Mouse (Mus musculus) spleen, adult 18-20 months (tissue): Measurements from ENCODE around the gene Frmpd2.

Source experiments
- DNase-seq, 2 experiments: peaks; one replicate each; pipeline ENCODE4 v3.0.0; 2022; ENCODE audit warnings: mixed read lengths in 2 of 2

Frmpd2 gene

DNA sequence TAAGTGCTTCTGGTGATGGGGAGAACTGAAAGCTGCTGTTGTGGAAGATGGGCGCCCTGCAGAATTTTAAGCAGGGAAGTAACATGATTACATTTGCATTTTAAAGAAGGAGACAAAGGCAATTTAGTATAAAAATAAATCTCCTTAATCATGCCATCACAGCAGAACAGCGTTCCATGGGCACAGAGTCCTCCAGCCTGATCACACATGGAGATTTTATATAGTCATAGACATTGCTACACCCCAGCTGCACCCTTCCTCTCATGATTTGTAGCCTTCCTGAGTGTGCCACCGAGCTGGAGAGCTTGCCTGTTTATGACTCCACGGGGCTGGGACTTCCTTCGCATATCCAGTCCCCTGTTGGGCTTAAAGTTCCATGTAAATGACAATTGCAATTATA is 42.4 kb downstream of the Frmpd2 start:
- DNase-seq: no peak

DNA sequence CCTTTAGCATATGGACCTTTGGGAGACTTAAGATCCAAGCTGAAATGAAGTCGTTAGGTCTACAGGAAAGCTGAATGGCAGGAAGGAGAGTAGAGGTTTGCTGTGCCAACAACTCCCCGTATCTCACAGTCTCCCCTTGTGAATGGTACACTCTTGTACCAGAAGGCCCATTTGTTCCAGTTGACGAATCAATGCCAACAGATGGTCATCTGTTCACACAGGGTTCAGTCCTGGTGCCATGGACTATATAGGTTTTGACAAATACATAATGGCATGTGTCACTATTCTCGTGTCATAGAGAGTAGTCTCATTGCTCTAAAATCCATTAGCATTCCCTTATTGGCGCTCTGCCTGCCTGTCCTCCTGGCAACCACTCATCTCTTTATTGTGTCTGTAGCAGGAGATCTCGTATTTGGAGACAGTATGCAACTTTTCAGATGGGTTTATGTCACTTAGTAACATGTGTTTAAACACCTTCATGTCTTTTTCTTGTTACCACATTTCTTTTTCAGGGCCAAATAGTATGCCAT is 43.3 kb downstream of the Frmpd2 start:
- no peak for DNase-seq

DNA sequence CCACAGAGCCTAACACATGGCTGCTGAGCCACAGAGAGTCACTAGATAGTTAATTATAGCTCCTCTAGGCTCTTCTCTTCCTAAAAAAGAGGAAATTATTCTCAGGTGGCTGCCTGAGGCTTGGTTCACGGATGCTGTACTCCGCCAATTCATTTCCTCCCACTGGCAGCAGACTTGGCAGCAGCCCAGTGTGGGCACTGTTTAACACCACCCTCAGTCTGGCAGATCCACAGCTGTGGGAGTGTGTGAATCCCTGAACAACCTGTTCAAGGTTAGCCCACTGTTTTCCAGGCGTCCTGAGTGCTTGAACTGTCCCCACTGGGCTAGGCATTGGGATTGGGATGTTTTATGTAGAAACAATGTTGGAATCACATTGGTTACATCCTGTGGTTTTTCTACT is 50.0 kb downstream of the Frmpd2 start:
- DNase-seq: no peak

DNA sequence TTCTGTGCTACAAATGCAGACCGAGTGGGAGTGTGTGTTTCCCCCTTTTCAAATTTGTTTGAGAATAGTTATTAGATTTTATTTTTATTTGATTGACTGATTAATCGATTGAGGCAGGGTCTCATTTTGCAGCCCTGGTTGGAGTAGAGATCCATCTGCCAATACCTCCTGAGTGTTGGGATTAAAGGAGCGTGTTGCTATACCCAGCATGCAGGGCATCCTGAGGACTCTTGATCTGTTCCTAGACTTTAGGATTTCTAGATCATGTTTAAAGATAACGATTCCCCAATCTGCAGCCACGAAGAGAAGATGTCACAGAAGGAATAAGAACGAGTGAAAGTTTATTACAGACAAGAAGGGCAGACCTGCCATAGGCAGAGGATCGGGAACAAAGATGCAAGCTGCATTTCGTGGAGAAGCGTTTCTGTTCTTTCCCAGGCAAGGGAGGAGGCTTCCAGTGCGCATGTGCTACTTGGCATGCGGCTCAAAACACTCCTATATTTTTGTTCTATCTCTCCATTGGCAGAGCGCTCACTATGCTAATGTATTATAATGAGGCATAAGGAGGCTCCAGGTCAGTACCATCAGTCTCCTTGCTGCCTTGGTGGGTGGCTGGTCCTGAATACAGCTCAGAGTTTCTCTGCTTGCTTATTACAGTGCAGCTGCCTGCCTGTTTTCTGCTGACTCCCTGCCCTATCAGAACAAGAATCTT is 53.9 kb downstream of the Frmpd2 start:
- no peak for DNase-seq

DNA sequence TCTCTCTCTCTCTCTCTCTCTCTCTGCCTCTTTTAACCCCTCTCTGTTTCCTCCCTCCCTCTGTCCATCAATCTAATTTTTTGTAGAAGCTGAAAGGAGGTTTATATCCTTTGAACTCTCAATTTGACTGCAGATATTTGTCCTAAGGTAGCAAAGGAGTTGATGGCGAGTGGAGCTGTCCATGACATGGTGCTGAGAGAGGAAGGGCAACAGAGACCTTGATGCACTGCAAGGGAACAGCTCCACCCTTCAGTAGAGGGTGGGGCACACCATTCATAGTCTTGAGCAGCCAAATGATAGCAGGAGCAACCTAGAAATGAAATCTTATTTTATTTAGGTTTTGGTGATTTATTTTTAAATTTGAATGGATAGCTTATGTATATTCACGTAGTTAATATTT is 55.1 kb downstream of the Frmpd2 start:
- no peak for DNase-seq

DNA sequence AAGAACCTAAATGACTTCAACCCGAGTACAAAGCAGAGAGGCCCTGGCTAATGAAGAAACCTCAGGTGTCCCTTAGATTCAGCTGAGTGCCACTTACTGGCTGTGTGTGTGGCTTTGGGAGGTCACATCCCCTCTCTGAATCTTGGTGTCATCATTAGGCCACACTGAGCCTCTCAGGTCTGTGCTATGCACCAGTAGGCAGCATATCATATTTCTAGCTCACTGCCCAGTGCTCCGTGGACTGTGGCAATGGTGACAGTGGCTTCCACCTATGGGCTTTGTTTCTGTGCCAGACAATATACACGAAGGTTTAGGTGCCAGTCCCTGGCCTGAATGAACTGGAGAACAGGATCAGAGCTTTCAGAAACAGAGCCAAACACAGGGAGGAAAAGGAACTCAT is 56.4 kb downstream of the Frmpd2 start:
- no peak for DNase-seq

DNA sequence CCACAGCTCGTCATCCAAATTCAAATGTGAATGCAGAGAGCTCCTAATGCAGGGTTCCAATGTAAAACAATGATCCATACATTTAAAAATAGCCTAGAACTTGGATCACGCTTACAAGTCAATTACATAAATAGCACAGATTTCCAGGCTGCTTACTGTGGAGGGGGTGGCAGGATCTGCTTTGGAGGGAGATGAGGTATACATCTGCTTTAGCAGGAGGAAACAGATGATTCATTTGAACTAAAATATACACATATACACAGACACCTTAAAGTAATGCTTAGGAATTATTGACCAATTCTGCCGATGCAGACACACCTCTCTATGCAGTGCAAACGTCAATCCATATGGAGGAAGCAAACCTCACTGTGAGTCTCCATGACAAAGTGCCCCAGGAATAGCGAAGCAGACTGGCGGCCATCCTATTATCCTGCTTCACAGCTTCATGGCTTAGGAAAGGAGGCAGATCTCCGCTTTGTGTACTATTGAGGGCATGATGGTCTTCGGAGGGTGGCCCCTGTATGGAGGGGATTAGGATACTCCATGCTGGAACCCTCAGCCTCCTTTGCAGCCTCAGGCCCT is 59.9 kb downstream of the Frmpd2 start:
- no peak for DNase-seq

DNA sequence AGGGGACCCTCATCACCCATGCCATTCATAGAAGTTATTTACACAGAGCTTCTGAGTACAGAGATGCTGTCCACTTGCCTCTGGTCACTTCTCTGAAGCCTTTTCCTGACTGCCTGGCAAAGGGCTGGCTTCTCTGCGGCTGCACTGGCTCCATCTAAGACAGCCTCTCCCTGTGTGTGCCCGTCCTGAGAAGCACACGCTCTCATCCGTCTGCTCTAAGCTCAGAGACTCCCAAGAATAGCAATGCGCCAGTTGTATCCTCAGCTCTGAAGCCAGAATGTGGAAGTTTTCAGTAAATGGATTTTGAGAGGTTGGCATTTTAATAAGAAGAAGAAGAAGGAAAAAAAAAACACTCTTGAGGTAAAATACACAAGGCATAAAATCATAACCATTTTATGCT is 61.3 kb downstream of the Frmpd2 start:
- DNase-seq: no peak

DNA sequence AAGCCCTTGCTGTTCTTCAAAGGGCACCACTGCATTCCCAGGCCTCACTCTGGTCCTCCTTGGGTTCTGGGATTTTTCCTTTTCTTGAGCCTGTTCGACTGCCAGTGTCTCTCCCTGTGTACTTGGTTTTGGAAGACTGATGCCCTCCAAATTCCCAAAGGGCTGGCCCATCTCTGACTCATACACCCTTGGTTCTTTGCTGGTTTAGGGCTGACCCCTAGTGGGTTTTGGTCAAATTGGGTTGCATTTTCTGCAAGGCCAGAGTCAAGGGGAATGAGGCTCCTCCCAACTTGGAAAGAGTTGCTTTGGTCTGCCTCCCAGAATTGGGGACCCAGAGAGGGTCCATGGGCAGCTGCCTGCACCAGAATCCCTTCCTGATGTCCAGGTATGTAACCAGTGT is 62.0 kb downstream of the Frmpd2 start:
- DNase-seq: no peak

DNA sequence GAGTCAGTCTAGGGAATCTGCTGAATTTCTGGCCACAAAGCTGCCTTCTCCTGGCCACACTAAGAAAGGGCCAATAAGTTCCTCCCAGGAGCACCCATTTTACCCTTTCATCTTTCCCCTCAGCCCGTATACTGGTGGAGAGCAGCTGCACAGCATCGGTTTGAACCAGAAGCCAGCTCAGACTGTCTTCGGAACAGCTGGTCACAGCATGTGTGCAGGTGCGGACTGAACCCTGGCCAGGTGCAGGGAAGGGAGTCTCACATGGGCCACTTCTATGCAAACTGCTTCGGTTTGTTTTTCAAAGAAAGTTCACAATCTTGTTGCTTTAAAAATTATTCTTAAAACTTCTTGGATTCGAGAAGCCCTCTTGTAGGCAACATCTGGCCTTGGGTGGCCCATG is 63.8 kb downstream of the Frmpd2 start:
- no peak for DNase-seq

DNA sequence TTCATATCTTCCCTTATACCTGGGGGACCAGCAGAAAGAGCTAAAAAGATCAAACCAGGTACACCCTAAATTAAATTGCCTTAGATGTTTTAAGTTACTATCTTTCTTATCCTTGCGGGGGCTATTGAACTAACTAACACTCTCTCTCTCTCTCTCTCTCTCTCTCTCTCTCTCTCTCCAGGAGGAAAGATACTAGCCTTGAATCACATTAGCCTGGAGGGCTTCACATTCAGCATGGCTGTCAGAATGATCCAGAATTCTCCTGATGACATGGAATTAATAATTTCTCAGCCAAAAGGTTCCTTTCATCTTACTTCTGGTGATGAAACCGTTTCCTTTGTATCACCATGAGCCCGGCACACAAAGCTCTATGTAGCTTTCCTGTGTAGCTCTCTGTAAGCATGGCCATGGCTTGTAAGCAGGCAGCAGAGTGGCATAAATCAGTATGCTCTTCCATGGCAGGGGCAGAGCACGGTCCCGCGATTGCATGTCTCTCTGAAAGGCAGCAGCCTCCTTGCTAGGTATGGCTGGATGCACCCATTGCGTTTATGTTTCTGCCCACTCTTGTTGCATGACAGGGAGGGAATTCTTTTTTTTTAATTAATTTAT is 68.2 kb downstream of the Frmpd2 start:
- DNase-seq: no peak

DNA sequence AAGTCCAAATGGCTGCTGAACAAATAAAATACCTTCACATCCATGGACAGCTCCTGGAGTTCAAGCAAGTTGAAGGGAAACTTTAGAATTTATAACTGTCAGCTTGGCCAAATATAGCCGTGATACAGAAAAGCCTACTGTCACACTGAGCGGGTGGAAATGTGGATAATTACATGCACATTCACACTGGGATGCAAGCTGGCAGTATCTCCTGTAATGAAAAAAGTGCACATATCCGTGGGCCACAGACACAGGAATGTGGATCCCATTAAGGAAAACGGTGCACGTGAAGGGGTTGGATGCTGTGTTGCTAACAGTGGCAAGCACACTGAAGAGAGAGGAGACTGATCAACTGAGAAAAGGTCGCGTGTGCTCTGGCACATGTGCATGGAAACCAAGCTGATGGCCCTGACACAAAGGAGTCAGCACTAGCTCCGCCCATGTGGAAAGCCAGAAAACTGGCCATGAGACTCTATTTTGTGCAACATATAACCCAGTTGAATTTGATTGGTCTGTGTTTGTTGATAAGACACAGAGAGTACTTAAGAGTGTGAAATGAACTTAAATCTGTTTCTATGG is 74.2 kb downstream of the Frmpd2 start:
- no peak for DNase-seq

DNA sequence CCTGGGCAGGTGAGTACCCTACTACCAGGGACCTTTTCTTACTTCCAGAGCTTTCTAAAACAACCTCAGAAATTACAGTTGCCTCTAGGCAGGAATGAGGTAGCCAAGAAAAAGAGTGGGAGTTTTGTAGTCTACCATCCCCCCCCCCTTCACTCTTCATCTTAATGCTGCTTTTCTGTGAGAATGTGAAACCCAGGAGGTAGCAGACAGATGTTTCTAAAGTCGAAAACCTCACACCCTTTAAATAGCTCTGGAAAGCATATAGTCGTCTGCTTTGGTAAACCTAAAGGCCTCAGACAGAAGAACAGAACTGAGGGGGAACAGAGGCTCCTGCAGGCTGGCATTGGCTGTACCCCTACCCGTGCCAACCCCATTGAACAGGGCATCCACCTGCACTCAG is 77.2 kb downstream of the Frmpd2 start:
- DNase-seq: no peak

DNA sequence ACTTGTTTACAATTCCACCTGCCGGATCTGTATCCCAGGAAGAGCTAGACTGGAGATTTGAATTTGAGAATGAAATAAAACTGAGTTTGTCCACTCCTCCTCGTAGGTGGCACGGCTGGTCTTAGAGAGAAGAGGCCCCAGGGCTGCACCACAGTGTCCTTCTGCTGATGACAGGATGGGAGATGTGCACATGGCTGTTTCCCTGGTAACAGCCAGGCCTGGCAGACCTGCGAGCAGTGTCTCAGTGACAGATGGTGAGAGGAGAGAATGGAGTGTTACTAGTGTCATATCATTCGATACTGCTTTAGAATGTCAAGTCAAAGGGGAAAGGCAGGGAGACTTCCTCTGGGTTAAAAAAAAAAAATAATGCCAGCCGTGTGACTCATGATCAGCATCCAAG is 78.4 kb downstream of the Frmpd2 start:
- no peak for DNase-seq

DNA sequence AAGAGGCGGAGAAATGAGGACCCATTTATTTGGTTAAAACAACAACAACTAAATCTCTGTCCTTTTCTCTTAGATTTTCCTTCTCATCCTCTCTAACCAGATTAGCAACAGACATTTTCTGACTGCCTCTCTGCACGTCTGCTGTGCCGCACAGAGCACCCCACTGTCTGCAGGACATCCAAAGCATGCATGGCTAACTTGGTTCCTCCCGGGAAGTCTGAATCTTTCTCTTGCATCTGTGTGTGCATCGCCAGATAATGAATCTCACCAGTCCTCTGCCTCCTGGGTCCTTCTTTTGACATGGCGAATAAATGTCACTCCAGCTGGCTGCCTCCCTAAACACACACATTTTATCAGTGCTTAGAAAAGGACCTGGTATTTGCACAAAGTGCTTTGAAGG is 99.2 kb downstream of the Frmpd2 start:
- no peak for DNase-seq

DNA sequence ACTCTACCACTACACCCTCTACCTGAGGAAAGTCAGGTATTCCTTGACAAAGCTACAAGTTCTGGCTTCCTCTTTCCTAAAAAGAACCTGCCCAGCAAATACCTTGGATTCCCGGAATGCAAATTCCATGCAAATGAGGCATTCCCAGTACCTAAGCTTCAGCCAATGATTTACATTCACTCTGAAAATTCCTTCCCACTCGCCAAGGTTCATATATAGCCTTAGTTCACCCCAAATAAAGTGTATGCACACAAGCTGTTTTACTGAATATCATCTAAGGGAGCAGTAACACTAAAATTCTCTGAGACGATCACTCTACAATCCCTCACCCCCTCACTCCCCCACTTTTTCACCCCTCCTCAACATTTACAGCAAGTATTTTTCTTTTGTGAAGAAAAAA is 102.1 kb downstream of the Frmpd2 start:
- no peak for DNase-seq

DNA sequence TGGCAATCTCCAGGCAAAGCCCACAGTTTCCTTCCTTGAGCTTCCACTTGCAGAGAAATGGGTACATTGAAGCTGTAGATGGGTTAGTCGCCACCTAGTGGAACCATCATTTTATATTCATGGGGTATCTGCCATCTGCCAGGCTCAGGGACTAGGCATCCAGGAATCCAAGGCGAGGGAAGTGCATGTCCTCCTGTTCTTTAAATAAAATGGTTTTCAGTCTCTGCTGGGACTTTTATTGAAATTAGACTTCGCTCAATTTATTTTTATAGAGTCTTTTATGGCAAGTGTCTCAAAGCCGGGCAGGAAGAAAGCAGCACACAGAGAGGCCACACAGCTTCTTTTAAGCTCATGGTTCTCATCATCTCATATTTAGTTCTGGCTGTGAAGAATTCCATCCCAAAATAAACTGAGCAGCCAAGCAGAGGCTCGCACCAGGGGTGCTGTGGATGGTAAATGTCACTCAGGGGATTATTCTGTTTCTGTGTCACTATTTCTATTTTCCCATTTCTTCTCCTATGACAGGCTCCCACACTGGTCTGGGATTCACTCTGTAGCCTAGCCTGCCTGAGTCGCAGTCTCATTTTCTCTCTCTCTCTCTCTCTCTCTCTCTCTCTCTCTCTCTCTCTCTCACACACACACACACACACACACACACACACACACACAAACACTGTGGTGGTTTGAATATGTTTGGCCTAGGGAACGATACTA is 108.4 kb downstream of the Frmpd2 start:
- DNase-seq: no peak

DNA sequence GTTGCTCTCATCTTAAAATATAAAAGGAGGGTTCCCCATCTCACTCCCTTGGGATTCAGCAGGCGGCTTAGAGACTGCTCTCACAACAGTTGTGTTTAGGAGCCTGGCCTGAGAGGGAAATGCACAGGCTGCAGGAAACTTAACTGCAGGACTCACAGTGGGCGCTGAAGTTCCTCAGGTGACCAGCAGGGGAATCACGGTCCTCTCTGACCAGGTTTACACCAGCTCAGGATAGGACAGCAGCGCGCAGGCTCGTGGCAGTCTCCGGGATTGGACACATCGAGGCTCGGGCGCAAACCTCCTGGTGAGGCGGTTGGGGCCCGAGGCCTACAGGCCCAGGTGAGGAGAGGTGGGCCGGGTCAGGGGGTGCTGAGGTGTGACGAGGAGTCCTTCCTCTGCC is 117.5 kb downstream of the Frmpd2 start, which contains the start of gene Ptpn20:
Gene Ptpn20, plus strand, starts transcription at position 257 of the 400 bp plus-strand sequence.
- DNase-seq: no peak

DNA sequence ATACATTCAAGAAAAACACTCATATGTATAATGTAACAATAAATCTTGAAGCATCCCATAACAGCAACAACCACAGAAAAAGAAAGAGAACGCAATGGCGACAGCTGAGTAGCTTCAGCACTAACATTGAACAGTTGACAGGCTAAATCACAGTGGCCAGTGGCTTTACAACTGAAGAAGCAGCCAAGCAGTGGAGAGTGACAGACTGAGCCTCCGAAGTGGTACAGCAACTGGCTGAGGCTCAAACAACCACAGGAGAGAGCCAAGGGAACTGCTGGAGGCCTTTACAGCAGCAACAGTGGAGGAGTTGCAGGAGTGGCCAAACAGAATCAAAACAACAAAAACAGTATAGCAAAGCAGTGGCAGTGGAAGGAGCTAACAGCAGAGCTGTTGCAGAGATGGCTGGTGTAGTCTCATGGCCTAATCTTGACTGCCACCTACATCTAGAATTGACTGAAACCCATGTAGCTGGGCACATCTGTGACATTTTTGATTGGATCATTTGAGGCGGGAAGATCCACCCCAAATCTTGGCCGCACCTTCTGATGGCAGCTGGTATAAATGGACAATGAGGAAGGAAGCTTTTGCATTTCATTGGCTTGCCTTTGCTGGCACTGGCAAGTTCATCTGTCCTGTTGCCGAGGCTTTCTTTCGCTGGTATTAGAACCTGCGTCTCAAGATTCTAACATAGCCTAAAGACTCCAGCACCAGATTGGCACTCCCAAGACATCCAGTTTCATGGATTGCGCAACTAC is 127.1 kb downstream of the Frmpd2 start:
- no peak for DNase-seq

DNA sequence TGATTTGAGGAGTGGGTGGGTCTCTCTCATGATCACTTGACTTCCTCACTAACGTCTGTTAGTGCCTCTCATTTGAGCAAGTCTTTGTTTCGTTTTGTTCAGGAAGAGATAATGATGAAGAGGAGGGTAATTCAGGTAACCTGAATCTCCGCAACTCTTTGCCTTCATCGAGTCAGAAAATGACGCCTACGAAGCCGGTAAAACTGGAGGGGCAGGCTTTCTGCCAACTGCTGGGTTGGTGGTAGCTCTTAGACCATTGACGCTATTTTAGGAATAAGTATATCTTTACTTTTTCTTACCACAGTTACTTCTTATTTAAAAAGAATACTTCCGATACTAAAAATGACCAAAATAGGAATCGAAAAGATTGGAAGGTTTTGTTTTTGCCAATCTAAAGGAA is 135.9 kb downstream of the Frmpd2 start:
- no peak for DNase-seq
